Mouse (Mus musculus): Measurements from ENCODE around the gene Gm28047. TPM values are rescaled to one million over a fixed set of nuclear protein-coding genes. Genes with fewer than 3 reads are reported as not detected.

The Gm28047 gene
- polyA plus RNA-seq, 1 experiment = 0.68 TPM

- H3K4me1 ChIP-seq (ENCODE audit: control insufficient read depth, insufficient read depth, low read length) = no peaks in the 10 kb centered on the region
- no peak overlapping the region for H3K4me3 ChIP-seq (ENCODE audit: control insufficient read depth, low read depth, low read length)
- no peaks in the 10 kb centered on the region for H3K27me3 ChIP-seq (ENCODE audit: control insufficient read depth, insufficient read depth, low read length)
- H3K36me3 ChIP-seq (ENCODE audit: control insufficient read depth, insufficient read depth, low read length) = peaks cover 3% of the 10 kb centered on the region
- TF ChIP-seq POLR2A (IDR thresholded peaks at IDR 0.05; ENCODE audit: control insufficient read depth, low read depth, low read length) (no peak), CTCF (IDR thresholded peaks at IDR 0.05; ENCODE audit: control insufficient read depth, insufficient read depth, insufficient replicate concordance, low read depth, low read length) (no peak)
- no peak overlapping the region for H3K27ac ChIP-seq (ENCODE audit: control insufficient read depth, insufficient read depth, low read depth, low read length)
Measured at GRCm38 (mm10) chr15:102498322-102498721, 126.5 kb downstream of the Gm28047 start.

DNA sequence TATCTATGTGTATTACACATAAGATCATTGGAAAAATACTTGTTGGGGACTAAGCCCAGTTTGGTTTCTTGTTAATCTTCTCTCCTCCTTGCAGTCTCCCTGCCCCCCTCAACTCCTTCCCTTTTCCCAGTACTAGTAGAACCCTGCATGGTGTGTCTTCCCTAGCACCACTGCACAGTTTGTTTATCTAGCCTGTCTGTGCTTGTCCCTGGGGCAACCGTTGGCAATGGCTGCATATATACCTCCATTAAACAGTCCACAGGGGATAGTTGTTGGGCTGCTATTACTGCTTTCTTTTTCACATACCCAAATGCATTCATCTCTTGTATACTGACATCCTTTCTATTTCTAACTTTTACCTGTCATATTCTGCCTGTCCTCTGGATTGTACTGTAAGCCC is 137.2 kb downstream of the Gm28047 start:
- Histone ChIP-seq H3K27me3 (ENCODE audit: control insufficient read depth, insufficient read depth, low read length) (no peaks in the 10 kb centered on the region), H3K4me1 (ENCODE audit: control insufficient read depth, insufficient read depth, low read length) (no peaks in the 10 kb centered on the region), H3K27ac (ENCODE audit: control insufficient read depth, insufficient read depth, low read depth, low read length) (no peak overlapping the region), H3K4me3 (ENCODE audit: control insufficient read depth, low read depth, low read length) (no peak overlapping the region), H3K36me3 (ENCODE audit: control insufficient read depth, insufficient read depth, low read length) (peaks cover 7% of the 10 kb centered on the region)
- TF ChIP-seq POLR2A (IDR thresholded peaks at IDR 0.05; ENCODE audit: control insufficient read depth, low read depth, low read length) (no peak), CTCF (IDR thresholded peaks at IDR 0.05; ENCODE audit: control insufficient read depth, insufficient read depth, insufficient replicate concordance, low read depth, low read length) (no peak)

DNA sequence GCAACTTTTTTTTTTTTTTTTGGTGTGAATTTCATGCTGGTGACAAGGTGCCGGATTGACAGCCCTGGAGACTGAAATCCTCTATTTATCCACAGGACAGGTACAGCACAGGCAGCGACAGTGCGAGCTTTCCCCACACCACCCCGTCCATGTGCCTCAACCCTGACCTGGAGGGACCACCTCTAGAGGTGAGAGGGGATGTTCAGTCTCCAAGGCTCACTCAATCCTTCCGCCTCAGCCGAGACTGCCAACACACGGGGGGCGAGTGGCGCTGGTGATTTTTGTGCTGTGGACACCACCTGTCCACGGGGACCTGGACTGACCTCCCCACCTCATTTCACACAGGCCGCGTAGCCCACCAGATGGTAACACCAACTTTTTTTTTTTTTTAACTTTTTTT is 139.0 kb downstream of the Gm28047 start:
- Histone ChIP-seq H3K4me1 (ENCODE audit: control insufficient read depth, insufficient read depth, low read length) (no peaks in the 10 kb centered on the region), H3K27me3 (ENCODE audit: control insufficient read depth, insufficient read depth, low read length) (no peaks in the 10 kb centered on the region), H3K36me3 (ENCODE audit: control insufficient read depth, insufficient read depth, low read length) (peaks cover 6% of the 10 kb centered on the region), H3K4me3 (ENCODE audit: control insufficient read depth, low read depth, low read length) (peak overlapping the region; percentile 51), H3K27ac (ENCODE audit: control insufficient read depth, insufficient read depth, low read depth, low read length) (no peak overlapping the region)
- TF ChIP-seq CTCF (IDR thresholded peaks at IDR 0.05; ENCODE audit: control insufficient read depth, insufficient read depth, insufficient replicate concordance, low read depth, low read length) (no peak), POLR2A (IDR thresholded peaks at IDR 0.05; ENCODE audit: control insufficient read depth, low read depth, low read length) (no peak)

GRCm38 (mm10) chr15:102483136-102483535 is 141.7 kb downstream of the Gm28047 start:
- H3K27me3 ChIP-seq (ENCODE audit: control insufficient read depth, insufficient read depth, low read length) = no peaks in the 10 kb centered on the region
- no peak for TF ChIP-seq CTCF (IDR thresholded peaks at IDR 0.05; ENCODE audit: control insufficient read depth, insufficient read depth, insufficient replicate concordance, low read depth, low read length)
- no peak for TF ChIP-seq POLR2A (IDR thresholded peaks at IDR 0.05; ENCODE audit: control insufficient read depth, low read depth, low read length)
- H3K36me3 ChIP-seq (ENCODE audit: control insufficient read depth, insufficient read depth, low read length) = peaks cover 4% of the 10 kb centered on the region
- no peak overlapping the region for H3K27ac ChIP-seq (ENCODE audit: control insufficient read depth, insufficient read depth, low read depth, low read length)
- H3K4me1 ChIP-seq (ENCODE audit: control insufficient read depth, insufficient read depth, low read length) = no peaks in the 10 kb centered on the region
- H3K4me3 ChIP-seq (ENCODE audit: control insufficient read depth, low read depth, low read length) = no peak overlapping the region

DNA sequence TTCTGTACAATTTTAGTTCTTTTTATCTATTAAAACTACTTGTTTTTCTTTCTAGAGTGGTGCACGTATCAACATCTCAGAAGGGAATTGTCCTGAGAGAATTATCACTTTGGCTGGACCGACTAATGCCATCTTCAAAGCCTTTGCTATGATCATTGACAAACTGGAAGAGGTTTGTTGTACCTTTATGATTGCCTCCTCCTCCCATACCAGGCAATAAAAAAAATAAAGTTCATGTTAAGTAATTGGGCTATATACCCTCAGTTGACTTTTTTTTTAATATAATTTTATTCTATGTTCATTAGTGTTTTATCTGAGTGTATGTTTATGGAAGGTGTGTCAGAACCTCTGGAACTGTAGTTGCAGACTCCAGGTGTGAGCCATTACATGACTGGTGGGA is 150.3 kb downstream of the Gm28047 start:
- Histone ChIP-seq H3K27me3 (ENCODE audit: control insufficient read depth, insufficient read depth, low read length) (no peaks in the 10 kb centered on the region), H3K4me3 (ENCODE audit: control insufficient read depth, low read depth, low read length) (no peak overlapping the region), H3K27ac (ENCODE audit: control insufficient read depth, insufficient read depth, low read depth, low read length) (no peak overlapping the region), H3K36me3 (ENCODE audit: control insufficient read depth, insufficient read depth, low read length) (peaks cover 2% of the 10 kb centered on the region), H3K4me1 (ENCODE audit: control insufficient read depth, insufficient read depth, low read length) (no peaks in the 10 kb centered on the region)
- TF ChIP-seq POLR2A (IDR thresholded peaks at IDR 0.05; ENCODE audit: control insufficient read depth, low read depth, low read length) = no peak
- TF ChIP-seq CTCF (IDR thresholded peaks at IDR 0.05; ENCODE audit: control insufficient read depth, insufficient read depth, insufficient replicate concordance, low read depth, low read length) = no peak

Other genes with a start within 250 kb of the Gm28047 start
- 17.0 and 18.5 TPM in 2 replicates for gene Sp1, start 218.9 kb downstream of the Gm28047 start, polyA plus RNA-seq (2012; rRNA removed)
- gene Amhr2, start 179.7 kb downstream of the Gm28047 start, polyA plus RNA-seq (2012; rRNA removed) = 131 and 168 TPM in 2 replicates
- gene Prr13, start 166.0 kb downstream of the Gm28047 start, polyA plus RNA-seq (2012; rRNA removed) = 18.5 and 19.7 TPM in 2 replicates
- gene Pcbp2, start 154.5 kb downstream of the Gm28047 start, polyA plus RNA-seq (2012; rRNA removed) = 1,040 and 1,129 TPM in 2 replicates
- not detected in 2 replicates for gene Gm10337, start 121.3 kb downstream of the Gm28047 start, polyA plus RNA-seq (2012; rRNA removed)
- gene Map3k12, start 108.0 kb downstream of the Gm28047 start, polyA plus RNA-seq (2012; rRNA removed) = 7.0 and 7.8 TPM in 2 replicates
- 335 and 372 TPM in 2 replicates for gene Tarbp2, start 106.9 kb downstream of the Gm28047 start, polyA plus RNA-seq (2012; rRNA removed)
- 0.67 and 0.77 TPM in 2 replicates for gene Npff, start 100.1 kb downstream of the Gm28047 start, polyA plus RNA-seq (2012; rRNA removed)
- 33.9 and 42.9 TPM in 2 replicates for gene Atf7, start 397 bp upstream of the Gm28047 start, polyA plus RNA-seq (2012; rRNA removed)
- gene Atp5g2, start 47.3 kb upstream of the Gm28047 start, polyA plus RNA-seq (2012; rRNA removed) = 53.6 and 70.7 TPM in 2 replicates
- gene Calcoco1, start 97.1 kb upstream of the Gm28047 start, polyA plus RNA-seq (2012; rRNA removed) = 18.0 and 20.1 TPM in 2 replicates

Data from testis, adult 2 months (tissue).